Comparison of ENCODE assay signal across 9 mouse cellular contexts in the genomic region with DNA sequence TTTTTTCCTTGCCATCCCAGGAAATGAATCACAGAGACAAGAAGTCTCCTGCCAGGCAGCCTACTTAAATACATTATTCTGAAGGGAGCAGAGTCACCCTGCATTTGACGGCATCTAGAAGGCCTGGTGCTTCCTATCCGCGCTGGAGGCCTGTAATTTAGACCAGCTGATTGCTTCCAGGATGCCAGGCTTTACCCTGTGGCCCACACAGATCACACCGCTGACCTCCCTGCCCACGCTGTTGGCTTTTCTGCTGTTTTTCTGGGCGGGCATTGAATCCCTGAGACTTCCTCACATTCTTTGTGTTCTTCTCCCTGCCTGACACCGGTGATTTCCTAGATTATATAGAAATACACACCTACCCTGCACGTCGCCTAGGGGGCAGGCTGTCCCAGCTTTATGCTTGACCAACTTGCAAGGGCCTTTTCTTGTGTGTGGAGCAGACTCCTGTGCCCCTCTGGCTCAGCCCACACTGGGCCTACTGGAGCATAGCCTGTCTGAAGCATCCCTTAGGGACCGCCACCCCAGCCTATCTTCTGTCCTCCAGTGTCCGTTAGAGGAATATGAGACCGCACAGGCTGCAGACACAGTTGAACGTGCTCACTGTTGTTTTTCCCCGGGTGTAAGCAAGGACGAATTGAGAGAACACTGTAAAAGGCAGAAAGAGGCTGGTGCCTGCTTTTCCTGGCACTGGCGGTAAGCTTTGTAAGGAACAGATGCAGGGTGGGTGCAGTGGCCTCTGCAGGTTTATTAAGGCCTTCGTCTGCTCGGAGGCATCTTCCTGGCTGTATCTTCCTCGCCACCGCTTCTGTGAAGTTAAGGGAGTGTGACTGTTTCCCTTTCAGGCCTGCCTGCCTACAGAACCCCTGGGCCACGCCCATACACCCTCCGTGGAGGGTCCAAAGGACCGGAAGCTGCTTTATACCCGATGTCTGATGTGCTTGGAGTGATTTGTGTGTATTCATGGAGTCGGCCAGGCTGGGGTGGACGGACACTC. TPM values are rescaled to one million over a fixed set of nuclear protein-coding genes. Genes with fewer than 3 reads are reported as not detected.
A peak's percentile ranks its signal among the peaks of the same experiment; 100 is the strongest.
DNase-seq lines count a peak whose midpoint lies in the region; ATAC-seq and TF ChIP-seq lines count a peak whose summit lies in the region.
"Had no signal": no experiment of that assay in that cellular context is flagged by ENCODE, and none has a peak within 500 bp of the region (broad histone marks: within the 10 kb centered on the region; RNA-seq: fewer than 3 reads in every experiment).

No protein-coding gene starts in this region.

- peaks cover 5% of the 10 kb centered on the region; the same call in 1 of the 2 replicates for H3K27me3 ChIP-seq in forebrain, embryonic 10.5 days (ENCODE audit: poor library complexity, severe bottlenecking)
- no peaks in the 10 kb centered on the region for H3K27me3 ChIP-seq in forebrain, embryonic 14.5 days (replicated peaks; ENCODE audit: control insufficient read depth, insufficient read depth, low read length)
- H3K27me3 ChIP-seq in hindbrain, embryonic 13.5 days = 0 out of 2 replicates have a peak, but pooled peaks cover 4% of the 10 kb centered on the region
- no peaks in the 10 kb centered on the region for H3K27me3 ChIP-seq in thymus, adult 2 months (ENCODE audit: control insufficient read depth, insufficient read depth, low read length)
- H3K27me3 ChIP-seq: embryonic facial prominence, embryonic 13.5 days had no signal

- no peak for TF ChIP-seq POLR2A in thymus, adult 2 months (IDR thresholded peaks at IDR 0.05; ENCODE audit: control insufficient read depth, extremely low read depth, insufficient read depth, low read length, poor library complexity)

- H3K4me2 ChIP-seq in forebrain, embryonic 14.5 days (ENCODE audit: low read length) = no peak overlapping the region
- no peak overlapping the region for H3K4me2 ChIP-seq in hindbrain, embryonic 13.5 days
- H3K4me2 ChIP-seq: embryonic facial prominence, embryonic 13.5 days had no signal

- no peak overlapping the region for H3K4me3 ChIP-seq in forebrain, embryonic 10.5 days
- no peak overlapping the region for H3K4me3 ChIP-seq in forebrain, embryonic 14.5 days (ENCODE audit: low read depth, low read length)
- no peak overlapping the region for H3K4me3 ChIP-seq in hindbrain, embryonic 13.5 days
- H3K4me3 ChIP-seq in thymus, adult 2 months (ENCODE audit: control insufficient read depth, insufficient read depth, low read length) = no peak overlapping the region
- H3K4me3 ChIP-seq: embryonic facial prominence, embryonic 13.5 days had no signal

- H3K27ac ChIP-seq in forebrain, embryonic 10.5 days = peak overlapping the region; percentile 51
- no peak overlapping the region for H3K27ac ChIP-seq in forebrain, embryonic 14.5 days (ENCODE audit: low read depth, low read length)
- H3K27ac ChIP-seq in hindbrain, embryonic 13.5 days = peak overlapping the region; percentile 19; the same call in 1 of the 2 replicates
- no peak overlapping the region for H3K27ac ChIP-seq in thymus, adult 2 months (ENCODE audit: control insufficient read depth, insufficient read depth, low read length)
- H3K27ac ChIP-seq: embryonic facial prominence, embryonic 13.5 days had no signal

- H3K36me3 ChIP-seq in forebrain, embryonic 10.5 days (replicated peaks) = no peaks in the 10 kb centered on the region
- H3K36me3 ChIP-seq in forebrain, embryonic 14.5 days (ENCODE audit: control insufficient read depth, insufficient read depth, low read length) = no peaks in the 10 kb centered on the region
- H3K36me3 ChIP-seq in hindbrain, embryonic 13.5 days = no peaks in the 10 kb centered on the region
- H3K36me3 ChIP-seq in thymus, adult 2 months (ENCODE audit: control insufficient read depth, insufficient read depth, low read length) = no peaks in the 10 kb centered on the region
- H3K36me3 ChIP-seq: embryonic facial prominence, embryonic 13.5 days had no signal

- 66% methylated on average over 26 of the region's 26 CpGs for WGBS in forebrain, embryonic 10.5 days
- WGBS in forebrain, embryonic 14.5 days = 60% methylated on average over 26 of the region's 26 CpGs
- WGBS in hindbrain, embryonic 13.5 days = 47% methylated on average over 26 of the region's 26 CpGs
- 87% methylated on average over 26 of the region's 26 CpGs for WGBS in thymus, adult 2 months

- no peak overlapping the region for H3K9ac ChIP-seq in forebrain, embryonic 14.5 days (ENCODE audit: low read length)
- peak overlapping the region; percentile 39; the same call in 1 of the 2 replicates for H3K9ac ChIP-seq in hindbrain, embryonic 13.5 days
- H3K9ac ChIP-seq: embryonic facial prominence, embryonic 13.5 days had no signal

- H3K9me3 ChIP-seq in forebrain, embryonic 10.5 days = no peaks in the 10 kb centered on the region
- no peaks in the 10 kb centered on the region for H3K9me3 ChIP-seq in forebrain, embryonic 14.5 days (replicated peaks; ENCODE audit: control insufficient read depth, low read length)
- H3K9me3 ChIP-seq in hindbrain, embryonic 13.5 days = no peaks in the 10 kb centered on the region
- H3K9me3 ChIP-seq: embryonic facial prominence, embryonic 13.5 days had no signal

- no peak for ATAC-seq in forebrain, embryonic 14.5 days
- peak; percentile 72 for ATAC-seq in hindbrain, embryonic 13.5 days (ENCODE audit: low FRiP score)
- ATAC-seq in megakaryocyte, adult 5-6 weeks (ENCODE audit: poor library complexity, severe bottlenecking) = no peak

- peaks cover 25% of the 10 kb centered on the region for H3K4me1 ChIP-seq in forebrain, embryonic 10.5 days
- H3K4me1 ChIP-seq in forebrain, embryonic 14.5 days (ENCODE audit: control insufficient read depth, insufficient read depth, low read length) = peaks cover 7% of the 10 kb centered on the region
- H3K4me1 ChIP-seq in hindbrain, embryonic 13.5 days (replicated peaks) = peaks cover 18% of the 10 kb centered on the region
- no peaks in the 10 kb centered on the region for H3K4me1 ChIP-seq in thymus, adult 2 months (replicated peaks; ENCODE audit: control insufficient read depth, insufficient read depth, low read length)

- no peak for DNase-seq in forebrain, embryonic 10.5 days (ENCODE audit: extremely low spot score, low spot score)
- DNase-seq in forebrain, embryonic 14.5 days (ENCODE audit: low spot score) = no peak
- DNase-seq in right cerebral cortex, postnatal 25 days = peak; percentile 60
- no peak for DNase-seq in right cerebral cortex, postnatal 4 days
- no peak for DNase-seq in thymus, adult 2 months
- DNase-seq in heart, adult 9 months (ENCODE audit: low spot score in 2 of 2) = no peak

- TF ChIP-seq CTCF in thymus, adult 2 months (IDR thresholded peaks at IDR 0.05; ENCODE audit: borderline replicate concordance, control insufficient read depth, extremely low read depth, insufficient read depth, low read length, poor library complexity) = no peak

RNA-seq across cellular contexts. Expression of a gene that starts 9.3 kb away (rescaled TPM):
- polyA plus RNA-seq in forebrain, embryonic 10.5 days (2016; fragmentation: Nextera tagmentation; extraction: Ambion mirVana) = 0.14 and 0.26 TPM in 2 replicates
- polyA plus RNA-seq in forebrain, embryonic 14.5 days (2014; fragmentation: Nextera tagmentation; extraction: Ambion mirVana) = 0.75 and 0.79 TPM in 2 replicates
- polyA plus RNA-seq in hindbrain, embryonic 13.5 days (2015; fragmentation: Nextera tagmentation; extraction: Ambion mirVana) = 0.69 and 1.5 TPM in 2 replicates
- 2.0 and 3.7 TPM in 2 replicates for polyA plus RNA-seq in thymus, adult 2 months (2012; rRNA removed)
- not detected in 2 replicates for total RNA-seq in megakaryocyte, adult 5-6 weeks (2015)
- total RNA-seq in megakaryocyte, adult 5-6 weeks (2017) = not detected in 2 replicates

RNA-seq across cellular contexts. Expression of a gene that starts 44.0 kb away (rescaled TPM):
- polyA plus RNA-seq in forebrain, embryonic 10.5 days (2016; fragmentation: Nextera tagmentation; extraction: Ambion mirVana) = 0.53 and 0.78 TPM in 2 replicates
- 0.23 and 0.29 TPM in 2 replicates for polyA plus RNA-seq in forebrain, embryonic 14.5 days (2014; fragmentation: Nextera tagmentation; extraction: Ambion mirVana)
- polyA plus RNA-seq in hindbrain, embryonic 13.5 days (2015; fragmentation: Nextera tagmentation; extraction: Ambion mirVana) = 0.58 and 0.64 TPM in 2 replicates
- polyA plus RNA-seq in thymus, adult 2 months (2012; rRNA removed) = 0.23 and 0.36 TPM in 2 replicates
- not detected in 2 replicates for total RNA-seq in megakaryocyte, adult 5-6 weeks (2015)
- not detected in 2 replicates for total RNA-seq in megakaryocyte, adult 5-6 weeks (2017)

Comparison
In these comparisons a context has a peak if more than half of its experiments do, and no peak if none do; other contexts are left out.
1. H3K27ac ChIP-seq: peak in forebrain, embryonic 10.5 days (single experiment) and hindbrain, embryonic 13.5 days (single experiment); none in forebrain, embryonic 14.5 days (single experiment) and thymus, adult 2 months (single experiment).